Mouse (Mus musculus) C2C12 (cell line): ENCODE results near the gene Olfr819. TPM values are rescaled to one million over a fixed set of nuclear protein-coding genes. Genes with fewer than 3 reads are reported as not detected.

Experiments
- H3K27me3 ChIP-seq: one replicate; pipeline ENCODE4 v1.6.1; 2011; ENCODE audit not compliant: control insufficient read depth, insufficient read depth, insufficient read length
- H3K36me3 ChIP-seq: one replicate; pipeline ENCODE4 v1.6.1; 2011; ENCODE audit not compliant: control insufficient read depth, insufficient read depth
- H3K4me3 ChIP-seq: one replicate; pipeline ENCODE4 v1.5.1; 2011; ENCODE audit warnings: mild to moderate bottlenecking, control low read depth; ENCODE audit not compliant: poor library complexity, insufficient read depth, severe bottlenecking
- H3K79me2 ChIP-seq: one replicate; pipeline ENCODE4 v1.6.1; 2011; ENCODE audit not compliant: control insufficient read depth, insufficient read depth
- H3K79me3 ChIP-seq: one replicate; pipeline ENCODE4 v1.6.1; 2011; ENCODE audit warnings: low read depth, control low read depth
- H3ac ChIP-seq: one replicate; pipeline ENCODE3; 2011; ENCODE audit warnings: low read depth; ENCODE audit not compliant: control insufficient read depth, insufficient read length
- CEBPB ChIP-seq: IDR thresholded peaks from one replicate; pipeline ENCODE4 v1.6.1; 2011; ENCODE audit warnings: low read depth, mild to moderate bottlenecking, control low read depth, moderate library complexity
- CTCF ChIP-seq: IDR thresholded peaks from one replicate; pipeline ENCODE4 v1.5.1; 2011; ENCODE audit not compliant: control insufficient read depth, insufficient read depth, insufficient read length
- FOSL1 ChIP-seq: IDR thresholded peaks from one replicate; pipeline ENCODE4 v1.8.0; 2011; ENCODE audit warnings: mild to moderate bottlenecking, low read length; ENCODE audit not compliant: poor library complexity, insufficient read depth, severe bottlenecking
- MAX ChIP-seq: IDR thresholded peaks from one replicate; pipeline ENCODE4 v1.6.1; 2011; ENCODE audit warnings: mild to moderate bottlenecking, control low read depth
- MYOD1 ChIP-seq: IDR thresholded peaks from one replicate; pipeline ENCODE4 v1.6.1; 2011; ENCODE audit warnings: low read depth; ENCODE audit not compliant: control insufficient read depth, insufficient read length
- MYOG ChIP-seq: IDR thresholded peaks from one replicate; pipeline ENCODE4 v1.6.1; 2011; ENCODE audit not compliant: control insufficient read depth, insufficient read length; ENCODE audit errors: extremely low read depth
- USF1 ChIP-seq: IDR thresholded peaks from one replicate; pipeline ENCODE4 v1.6.1; 2011; ENCODE audit warnings: low read depth, mild to moderate bottlenecking, control low read depth, moderate library complexity
- polyA plus RNA-seq: library from polyadenylated mRNA; unstranded; fragments of >200 nt; fragmentation: generic; extraction: Trizol; gene quantifications from one replicate; pipeline ENCODE4 v1.2.1, GENCODE M21; 2012; ENCODE audit warnings: missing spikeins

Olfr819 gene
- polyA plus RNA-seq, 1 experiment = not detected

DNA sequence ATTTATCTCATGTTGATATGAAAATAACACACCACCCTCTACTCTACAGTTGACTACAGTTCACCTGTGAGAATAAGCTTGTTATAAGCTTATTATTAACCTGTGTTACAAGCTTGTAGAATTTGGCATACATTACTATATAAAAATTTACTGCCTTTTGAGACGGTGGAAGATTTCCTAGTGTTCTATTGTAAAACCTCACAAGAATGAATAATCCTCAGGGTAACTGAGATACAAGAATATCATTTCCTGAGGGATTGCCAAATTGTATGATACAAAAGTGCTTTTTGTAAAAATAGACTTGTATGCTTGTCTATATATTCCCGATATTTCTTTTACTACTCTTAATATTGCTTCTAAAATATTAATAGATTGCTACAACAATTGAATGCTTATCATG is 18.1 kb downstream of the Olfr819 start, which contains the start of gene Olfr818:
Gene Olfr818, minus strand, starts transcription at position 101 of the 400 bp plus-strand sequence.
- H3ac ChIP-seq = no peak within 1 kb of the TSS
- H3K27me3 ChIP-seq = no peaks in the 10 kb centered on the region
- H3K36me3 ChIP-seq = no peaks in the 10 kb centered on the region
- TF ChIP-seq MYOD1 (no peak), USF1 (no peak), MYOG (no peak), MAX (no peak), CEBPB (no peak), FOSL1 (no peak), CTCF (no peak)
- no peaks in the 10 kb centered on the region for H3K79me2 ChIP-seq
- no peak within 1 kb of the TSS for H3K4me3 ChIP-seq
- no peaks in the 10 kb centered on the region for H3K79me3 ChIP-seq

- H3K79me2 ChIP-seq = no peaks in the 10 kb centered on the region
- no peak within 1 kb of the TSS for H3K4me3 ChIP-seq
- no peaks in the 10 kb centered on the region for H3K27me3 ChIP-seq
- H3K36me3 ChIP-seq = no peaks in the 10 kb centered on the region
- TF ChIP-seq MYOG = no peak
- no peak for TF ChIP-seq MAX
- no peak within 1 kb of the TSS for H3ac ChIP-seq
- H3K79me3 ChIP-seq = no peaks in the 10 kb centered on the region
Observed at GRCm38 (mm10) chr10:129915497-129915896, 51.6 kb downstream of the Olfr819 start, which contains the start of gene Olfr816. Olfr816 (minus strand) TSS chr10:129915597.

Other genes with a start within 250 kb of the Olfr819 start
- not detected for gene Olfr805, start 237.9 kb downstream of the Olfr819 start, polyA plus RNA-seq
- not detected for gene Olfr806, start 225.3 kb downstream of the Olfr819 start, polyA plus RNA-seq
- not detected for gene Olfr807, start 209.5 kb downstream of the Olfr819 start, polyA plus RNA-seq
- gene Olfr808, start 201.8 kb downstream of the Olfr819 start, polyA plus RNA-seq = not detected
- gene Olfr809, start 192.6 kb downstream of the Olfr819 start, polyA plus RNA-seq = not detected
- not detected for gene Olfr810, start 172.3 kb downstream of the Olfr819 start, polyA plus RNA-seq
- gene Olfr811, start 162.9 kb downstream of the Olfr819 start, polyA plus RNA-seq = not detected
- not detected for gene Olfr812, start 121.2 kb downstream of the Olfr819 start, polyA plus RNA-seq
- not detected for gene Olfr813, start 111.9 kb downstream of the Olfr819 start, polyA plus RNA-seq
- not detected for gene Olfr814, start 87.4 kb downstream of the Olfr819 start, polyA plus RNA-seq
- not detected for gene Olfr815, start 61.4 kb downstream of the Olfr819 start, polyA plus RNA-seq
- gene Olfr816, start 51.7 kb downstream of the Olfr819 start, polyA plus RNA-seq = not detected
- not detected for gene Olfr818, start 18.2 kb downstream of the Olfr819 start, polyA plus RNA-seq
- gene Olfr247, start 8.9 kb upstream of the Olfr819 start, polyA plus RNA-seq = not detected
- not detected for gene Gm10310, start 17.8 kb upstream of the Olfr819 start, polyA plus RNA-seq
- not detected for gene Olfr820, start 45.4 kb upstream of the Olfr819 start, polyA plus RNA-seq
- not detected for gene Olfr821, start 63.1 kb upstream of the Olfr819 start, polyA plus RNA-seq
- not detected for gene Olfr822, start 103.9 kb upstream of the Olfr819 start, polyA plus RNA-seq
- gene Olfr823, start 148.1 kb upstream of the Olfr819 start, polyA plus RNA-seq = not detected
- not detected for gene Olfr824, start 162.7 kb upstream of the Olfr819 start, polyA plus RNA-seq
- not detected for gene Olfr825, start 199.5 kb upstream of the Olfr819 start, polyA plus RNA-seq
- not detected for gene Olfr826, start 216.9 kb upstream of the Olfr819 start, polyA plus RNA-seq
- not detected for gene Olfr827, start 247.1 kb upstream of the Olfr819 start, polyA plus RNA-seq